Mouse (Mus musculus) C2C12 (cell line): ENCODE measurements around the gene Gm20605. TPM values are rescaled to one million over a fixed set of nuclear protein-coding genes. Genes with fewer than 3 reads are reported as not detected.

Source experiments
- H3K27me3 ChIP-seq: one replicate; pipeline ENCODE4 v1.6.1; 2011; ENCODE audit not compliant: control insufficient read depth, insufficient read depth, insufficient read length
- H3K36me3 ChIP-seq: one replicate; pipeline ENCODE4 v1.6.1; 2011; ENCODE audit not compliant: control insufficient read depth, insufficient read depth
- H3K4me3 ChIP-seq: one replicate; pipeline ENCODE4 v1.5.1; 2011; ENCODE audit warnings: mild to moderate bottlenecking, control low read depth; ENCODE audit not compliant: poor library complexity, insufficient read depth, severe bottlenecking
- H3K79me2 ChIP-seq: one replicate; pipeline ENCODE4 v1.6.1; 2011; ENCODE audit not compliant: control insufficient read depth, insufficient read depth
- H3K79me3 ChIP-seq: one replicate; pipeline ENCODE4 v1.6.1; 2011; ENCODE audit warnings: low read depth, control low read depth
- H3ac ChIP-seq: one replicate; pipeline ENCODE3; 2011; ENCODE audit warnings: low read depth; ENCODE audit not compliant: control insufficient read depth, insufficient read length
- CEBPB ChIP-seq: IDR thresholded peaks from one replicate; pipeline ENCODE4 v1.6.1; 2011; ENCODE audit warnings: low read depth, mild to moderate bottlenecking, control low read depth, moderate library complexity
- CTCF ChIP-seq: IDR thresholded peaks from one replicate; pipeline ENCODE4 v1.5.1; 2011; ENCODE audit not compliant: control insufficient read depth, insufficient read depth, insufficient read length
- FOSL1 ChIP-seq: IDR thresholded peaks from one replicate; pipeline ENCODE4 v1.8.0; 2011; ENCODE audit warnings: mild to moderate bottlenecking, low read length; ENCODE audit not compliant: poor library complexity, insufficient read depth, severe bottlenecking
- MAX ChIP-seq: IDR thresholded peaks from one replicate; pipeline ENCODE4 v1.6.1; 2011; ENCODE audit warnings: mild to moderate bottlenecking, control low read depth
- MYOD1 ChIP-seq: IDR thresholded peaks from one replicate; pipeline ENCODE4 v1.6.1; 2011; ENCODE audit warnings: low read depth; ENCODE audit not compliant: control insufficient read depth, insufficient read length
- MYOG ChIP-seq: IDR thresholded peaks from one replicate; pipeline ENCODE4 v1.6.1; 2011; ENCODE audit not compliant: control insufficient read depth, insufficient read length; ENCODE audit errors: extremely low read depth
- USF1 ChIP-seq: IDR thresholded peaks from one replicate; pipeline ENCODE4 v1.6.1; 2011; ENCODE audit warnings: low read depth, mild to moderate bottlenecking, control low read depth, moderate library complexity
- polyA plus RNA-seq: library from polyadenylated mRNA; unstranded; fragments of >200 nt; fragmentation: generic; extraction: Trizol; gene quantifications from one replicate; pipeline ENCODE4 v1.2.1, GENCODE M21; 2012; ENCODE audit warnings: missing spikeins

Gene Gm20605
- polyA plus RNA-seq, 1 experiment = 5.0 TPM

DNA sequence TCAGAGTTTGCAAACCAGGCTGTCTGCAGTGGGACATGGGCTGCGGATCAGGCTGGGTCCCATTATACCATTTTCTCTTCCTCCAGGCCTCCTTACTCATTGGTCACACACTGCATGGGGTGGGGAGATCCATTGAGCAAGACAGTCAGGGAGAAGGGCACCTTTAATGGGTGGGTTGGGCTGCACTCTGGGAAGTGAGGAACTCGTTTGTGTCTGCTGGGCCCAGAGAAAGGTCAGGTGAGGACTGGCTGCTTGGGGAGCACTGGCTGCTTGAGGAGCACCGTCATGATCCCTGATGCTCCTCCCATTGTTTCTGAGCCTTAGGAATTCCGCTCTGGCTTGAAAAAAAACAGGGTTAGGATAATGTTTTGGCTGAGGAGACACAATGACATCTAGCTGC lies 13.9 kb downstream of the Gm20605 start:
- Histone ChIP-seq H3ac (no peak overlapping the region), H3K36me3 (peaks cover 40% of the 10 kb centered on the region), H3K79me2 (no peaks in the 10 kb centered on the region), H3K27me3 (no peaks in the 10 kb centered on the region), H3K4me3 (no peak overlapping the region), H3K79me3 (no peaks in the 10 kb centered on the region)
- TF ChIP-seq CEBPB = no peak
- TF ChIP-seq USF1 = no peak
- no peak for TF ChIP-seq MYOD1
- TF ChIP-seq FOSL1 = no peak
- no peak for TF ChIP-seq CTCF
- no peak for TF ChIP-seq MAX
- no peak for TF ChIP-seq MYOG

DNA sequence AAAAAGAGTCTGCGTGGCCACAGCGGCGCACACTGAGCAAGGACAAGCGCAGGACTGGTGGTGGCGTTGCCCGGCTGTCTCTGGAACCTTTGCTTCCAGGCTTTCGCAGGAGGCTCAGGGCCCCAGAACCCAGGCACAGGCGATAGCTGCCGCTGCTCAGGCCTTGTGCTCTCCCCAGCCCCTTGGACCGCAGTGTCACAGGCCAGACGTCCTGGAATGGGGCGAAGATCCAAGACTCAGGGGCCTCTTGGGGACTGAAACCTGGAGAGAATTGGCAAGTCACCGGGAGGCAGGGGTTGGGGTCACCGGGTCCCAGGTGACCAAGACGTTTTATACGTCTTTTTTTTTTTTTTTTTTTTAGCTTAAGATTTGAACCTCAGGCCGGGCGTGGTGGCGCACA lies 15.5 kb downstream of the Gm20605 start:
- H3K79me2 ChIP-seq = no peaks in the 10 kb centered on the region
- H3K4me3 ChIP-seq = no peak overlapping the region
- TF ChIP-seq USF1 (no peak), MYOD1 (no peak)
- no peaks in the 10 kb centered on the region for H3K79me3 ChIP-seq
- no peak overlapping the region for H3ac ChIP-seq
- H3K27me3 ChIP-seq = no peaks in the 10 kb centered on the region
- peaks cover 31% of the 10 kb centered on the region for H3K36me3 ChIP-seq

- Histone ChIP-seq H3K79me2 (no peaks in the 10 kb centered on the region), H3K4me3 (no peak overlapping the region), H3ac (no peak overlapping the region), H3K36me3 (peaks cover 26% of the 10 kb centered on the region), H3K79me3 (no peaks in the 10 kb centered on the region), H3K27me3 (no peaks in the 10 kb centered on the region)
- TF ChIP-seq MYOD1 (no peak), MAX (no peak), CTCF (no peak), USF1 (no peak), CEBPB (no peak), FOSL1 (no peak), MYOG (no peak)
Observed at GRCm38 (mm10) chr5:137645091-137645651, 16.2 kb downstream of the Gm20605 start.

GRCm38 (mm10) chr5:137645652-137646091 lies 16.7 kb downstream of the Gm20605 start, which contains the start of gene Irs3:
Gene Irs3 (minus strand): TSS chr5:137645714.
- Histone ChIP-seq H3K36me3 (peaks cover 21% of the 10 kb centered on the region), H3K79me3 (no peaks in the 10 kb centered on the region), H3K27me3 (no peaks in the 10 kb centered on the region), H3K4me3 (no peak within 1 kb of the TSS), H3ac (no peak within 1 kb of the TSS), H3K79me2 (no peaks in the 10 kb centered on the region)
- TF ChIP-seq CTCF (no peak), MYOD1 (no peak), USF1 (no peak), MAX (no peak), MYOG (no peak), FOSL1 (no peak), CEBPB (no peak)

DNA sequence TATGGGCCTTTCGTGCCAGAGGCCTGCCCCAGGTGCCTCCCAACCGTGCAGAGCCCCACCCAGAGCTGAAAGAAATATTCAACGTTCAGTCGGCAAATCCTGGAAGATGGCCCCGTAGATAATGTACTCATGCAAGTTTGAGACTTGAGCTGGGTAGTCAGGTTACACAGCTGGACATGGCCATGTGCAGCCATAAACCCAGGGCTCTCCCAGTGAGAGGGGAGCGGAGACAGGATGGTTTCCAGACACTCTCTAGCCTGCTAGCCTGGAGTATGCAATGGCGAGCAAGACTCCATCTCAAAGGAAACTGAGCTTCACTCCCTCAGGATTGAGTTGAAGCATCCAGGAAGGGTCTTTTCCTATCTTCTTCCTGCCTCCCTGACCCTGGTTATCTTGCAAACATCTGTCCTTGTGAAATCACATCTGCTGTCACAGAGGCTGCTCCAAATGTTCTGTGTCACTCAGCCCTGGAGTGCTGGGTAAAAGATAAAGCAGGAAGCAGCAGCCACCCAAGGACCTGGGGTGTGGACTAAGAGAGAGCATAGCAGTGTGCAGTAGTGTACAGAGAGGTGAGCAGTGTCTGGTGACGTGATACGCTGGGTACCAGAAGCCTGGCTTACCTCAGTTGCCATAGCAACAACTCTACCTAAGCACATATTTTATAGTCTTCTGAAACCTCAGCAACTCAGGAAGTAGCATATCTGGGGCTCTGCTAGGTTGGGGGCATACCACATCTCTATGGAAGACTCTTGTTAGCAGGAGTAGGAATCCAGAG lies 19.0 kb downstream of the Gm20605 start:
- Histone ChIP-seq H3K79me3 (no peaks in the 10 kb centered on the region), H3K79me2 (no peaks in the 10 kb centered on the region), H3K36me3 (peaks cover 3% of the 10 kb centered on the region), H3K27me3 (no peaks in the 10 kb centered on the region), H3ac (no peak overlapping the region), H3K4me3 (no peak overlapping the region)
- TF ChIP-seq CEBPB (no peak), MYOD1 (no peak), USF1 (no peak), MAX (no peak), MYOG (no peak), CTCF (no peak), FOSL1 (no peak)

- no peaks in the 10 kb centered on the region for H3K27me3 ChIP-seq
- H3K79me3 ChIP-seq = no peaks in the 10 kb centered on the region
- H3ac ChIP-seq = no peak overlapping the region
- peaks cover 7% of the 10 kb centered on the region for H3K36me3 ChIP-seq
- no peak for TF ChIP-seq FOSL1
- no peak for TF ChIP-seq CEBPB
- TF ChIP-seq USF1 = no peak
- no peak for TF ChIP-seq MYOG
- TF ChIP-seq MYOD1 = no peak
- no peak for TF ChIP-seq MAX
- no peak for TF ChIP-seq CTCF
- no peaks in the 10 kb centered on the region for H3K79me2 ChIP-seq
- no peak overlapping the region for H3K4me3 ChIP-seq
Observed at GRCm38 (mm10) chr5:137649251-137649650, 20.3 kb downstream of the Gm20605 start.
